Mouse (Mus musculus) ES-E14 (cell line): Measurements from ENCODE around the gene Rad51b. TPM values are rescaled to one million over a fixed set of nuclear protein-coding genes. Genes with fewer than 3 reads are reported as not detected.

Experiments used
- DNase-seq: peaks from one replicate; pipeline ENCODE4 v3.0.0-alpha.2; 2013; ENCODE audit warnings: low read depth, low spot score
- H3K27ac ChIP-seq: 2 replicates; pipeline ENCODE4 v1.5.1; 2012; ENCODE audit warnings: low read depth, mild to moderate bottlenecking, low read length, moderate library complexity, mixed read lengths; ENCODE audit not compliant: poor library complexity, insufficient read depth, severe bottlenecking
- H3K36me3 ChIP-seq: 2 replicates; pipeline ENCODE4 v1.6.1; 2012; ENCODE audit warnings: mild to moderate bottlenecking, low read length, moderate library complexity, mixed read lengths; ENCODE audit not compliant: control insufficient read depth, poor library complexity, insufficient read depth, severe bottlenecking
- H3K4me1 ChIP-seq, 2 experiments: fragments of 150-350 bp in 1 of 2; sonication (generic) in 1 of 2; 2 replicates each; pipeline ENCODE4 v1.6.1; 2012; ENCODE audit warnings: low read length in 2 of 2, mild to moderate bottlenecking in 1 of 2, mixed read lengths in 1 of 2; ENCODE audit not compliant: control insufficient read depth in 2 of 2, insufficient read depth in 2 of 2, poor library complexity in 1 of 2
- H3K4me3 ChIP-seq, 2 experiments: fragments of 150-350 bp in 1 of 2; sonication (generic) in 1 of 2; 2 replicates each; pipeline ENCODE4 v1.5.1; 2012; ENCODE audit warnings: low read length in 2 of 2, low read depth in 1 of 2, mild to moderate bottlenecking in 1 of 2, mixed read lengths in 1 of 2; ENCODE audit not compliant: insufficient read depth in 1 of 2, poor library complexity in 1 of 2, severe bottlenecking in 1 of 2
- H3K9ac ChIP-seq: 2 replicates; pipeline ENCODE4 v1.6.1; 2012; ENCODE audit warnings: low read depth, mild to moderate bottlenecking, low read length, mixed read lengths; ENCODE audit not compliant: poor library complexity, insufficient read depth, severe bottlenecking
- H3K9me3 ChIP-seq: fragments of 150-350 bp; sonication (generic); 2 replicates; pipeline ENCODE4 v1.6.1; 2012; ENCODE audit warnings: low read depth, mild to moderate bottlenecking, low read length; ENCODE audit not compliant: control insufficient read depth, insufficient read depth
- CHD2 ChIP-seq: IDR thresholded peaks from 2 replicates; pipeline ENCODE4 v1.6.1; 2014; ENCODE audit warnings: mild to moderate bottlenecking, low read depth, low read length, inconsistent platforms
- HCFC1 ChIP-seq: IDR thresholded peaks from 2 replicates; pipeline ENCODE4 v1.6.1; 2012; ENCODE audit warnings: low read length, inconsistent platforms, borderline replicate concordance; ENCODE audit not compliant: insufficient read depth
- MAFK ChIP-seq: IDR thresholded peaks from 2 replicates; pipeline ENCODE4 v1.6.1; 2014; ENCODE audit warnings: mild to moderate bottlenecking, low read depth, low read length, inconsistent platforms; ENCODE audit not compliant: insufficient read depth
- ZC3H11A ChIP-seq: IDR thresholded peaks from 2 replicates; pipeline ENCODE4 v1.6.1; 2012; ENCODE audit warnings: low read depth, mild to moderate bottlenecking, inconsistent platforms, low read length, borderline replicate concordance
- ZNF384 ChIP-seq: IDR thresholded peaks from 2 replicates; pipeline ENCODE4 v1.6.1; 2012; ENCODE audit warnings: low read depth, low read length, inconsistent platforms
- in situ Hi-C, 2 experiments: fragments of 600-800 bp; cut with MboI; formaldehyde crosslinking; loops; one replicate each; pipeline ENCODE4 v1.15.1; 2025; ENCODE audit warnings: low sequenced_read_pairs in 2 of 2, inconsistent platforms in 1 of 2; ENCODE audit not compliant: unreplicated experiment in 2 of 2
- total RNA-seq: library from RNA; depleted of rRNA; stranded (reverse); fragments of 300-350 nt; gene quantifications from 2 replicates; pipeline ENCODE4 v1.2.3, GENCODE M21; 2012

The Rad51b gene
- total RNA-seq, 1 experiment: 6.7 TPM

DNA sequence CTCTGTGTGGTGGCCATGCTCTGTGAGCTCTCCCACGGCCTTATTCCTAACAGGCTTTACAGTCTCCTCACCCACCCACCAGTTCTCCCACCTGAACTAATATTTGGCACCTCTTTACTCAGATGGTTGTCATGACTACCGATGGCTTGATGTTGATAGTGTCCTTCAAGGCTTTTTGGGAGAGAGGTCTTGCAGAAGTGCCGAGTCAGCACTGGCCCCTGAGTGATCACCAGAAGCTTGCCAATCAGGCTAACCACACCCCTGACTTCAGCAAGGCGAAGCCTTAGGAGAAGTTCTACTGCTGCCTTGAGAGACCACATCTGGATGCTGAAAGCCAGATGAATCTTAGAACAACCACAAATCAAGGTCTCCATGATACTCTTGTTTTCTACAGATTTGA, 209.3 kb downstream of the Rad51b start:
- in situ Hi-C loops: no loop called here
- Histone ChIP-seq H3K9ac (no peak overlapping the region), H3K9me3 (no peaks in the 10 kb centered on the region), H3K4me1 (no peaks in the 10 kb centered on the region), H3K36me3 (no peaks in the 10 kb centered on the region), H3K27ac (no peak overlapping the region), H3K4me3 (no peak overlapping the region)
- no peak for DNase-seq
- TF ChIP-seq HCFC1: no peak
- no peak for TF ChIP-seq ZNF384
- TF ChIP-seq CHD2: no peak
- no peak for TF ChIP-seq ZC3H11A
- peak; percentile 94 for TF ChIP-seq MAFK

DNA sequence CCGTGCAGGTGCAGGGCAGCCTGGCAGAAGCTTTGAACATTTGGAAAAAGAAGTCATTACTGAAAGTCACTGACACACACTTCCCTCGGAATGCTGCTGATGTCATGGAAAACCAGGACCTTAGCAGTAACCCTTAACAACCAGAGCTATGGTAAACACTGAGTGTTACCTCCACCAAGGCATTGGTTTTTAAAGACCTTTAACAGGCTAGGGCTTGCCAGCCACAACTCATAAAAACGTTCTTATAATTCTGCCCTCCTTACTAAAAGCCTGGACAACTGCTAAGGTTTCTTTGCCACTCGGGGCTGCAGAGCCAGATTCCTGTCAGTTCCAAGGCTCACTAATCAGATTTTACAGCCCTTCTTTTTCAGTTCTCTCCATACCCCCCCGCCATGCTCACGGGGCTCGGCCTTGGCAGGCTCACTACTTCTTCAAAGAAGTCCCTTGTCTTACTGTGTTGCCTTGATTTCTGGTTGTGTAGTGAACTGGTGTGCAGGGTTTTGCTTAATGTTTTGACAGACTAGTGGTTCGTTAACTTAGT, 210.1 kb downstream of the Rad51b start:
- Histone ChIP-seq H3K36me3 (no peaks in the 10 kb centered on the region), H3K27ac (no peak overlapping the region), H3K9ac (no peak overlapping the region), H3K9me3 (no peaks in the 10 kb centered on the region), H3K4me3 (no peak overlapping the region), H3K4me1 (no peaks in the 10 kb centered on the region)
- no peak for TF ChIP-seq CHD2
- TF ChIP-seq HCFC1: no peak
- no peak for TF ChIP-seq ZC3H11A
- TF ChIP-seq ZNF384: no peak
- no peak for TF ChIP-seq MAFK
- no peak for DNase-seq
- in situ Hi-C loops: no loop called here

DNA sequence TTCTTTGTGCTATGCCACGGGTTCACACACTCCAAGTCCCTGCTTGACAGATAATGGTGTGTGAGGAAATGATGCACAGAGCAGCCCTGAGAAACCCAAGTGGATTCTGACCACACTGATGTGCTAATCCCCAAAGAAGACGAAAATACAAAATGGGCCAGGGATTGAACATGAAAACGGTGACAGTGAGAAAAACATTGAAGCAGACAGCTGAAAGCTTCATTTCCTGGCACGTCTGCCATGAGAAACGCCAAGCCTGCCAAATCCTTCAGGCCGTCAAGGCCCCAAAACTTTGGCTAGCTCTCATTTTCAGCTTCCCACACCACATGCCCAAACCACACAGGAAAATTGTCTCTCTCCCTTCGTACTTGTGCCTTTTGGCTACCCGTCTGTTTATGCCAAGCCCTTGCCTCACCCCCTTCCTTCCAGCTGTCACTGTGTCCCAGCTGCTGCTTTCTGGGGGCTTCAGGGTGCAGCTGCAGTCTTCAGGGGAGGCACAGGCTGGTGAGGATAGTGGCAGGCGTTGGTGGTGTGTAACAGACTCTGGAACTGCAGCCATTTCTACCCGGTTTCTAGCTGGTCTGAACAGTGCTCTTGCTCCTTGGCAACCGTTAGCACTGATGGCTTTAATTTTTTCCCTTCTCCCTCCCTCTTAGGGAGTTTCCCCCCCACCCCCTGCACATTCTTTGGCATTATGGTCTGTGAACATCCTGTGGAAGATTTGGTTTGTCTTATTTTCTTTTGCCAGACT, 214.5 kb downstream of the Rad51b start:
- H3K27ac ChIP-seq: no peak overlapping the region
- no peak overlapping the region for H3K9ac ChIP-seq
- H3K36me3 ChIP-seq: no peaks in the 10 kb centered on the region
- TF ChIP-seq MAFK (no peak), HCFC1 (no peak), ZNF384 (no peak), ZC3H11A (no peak)
- no peaks in the 10 kb centered on the region for H3K4me1 ChIP-seq
- in situ Hi-C loops: no loop called here
- no peak for DNase-seq
- no peak overlapping the region for H3K4me3 ChIP-seq
- H3K9me3 ChIP-seq: no peaks in the 10 kb centered on the region

DNA sequence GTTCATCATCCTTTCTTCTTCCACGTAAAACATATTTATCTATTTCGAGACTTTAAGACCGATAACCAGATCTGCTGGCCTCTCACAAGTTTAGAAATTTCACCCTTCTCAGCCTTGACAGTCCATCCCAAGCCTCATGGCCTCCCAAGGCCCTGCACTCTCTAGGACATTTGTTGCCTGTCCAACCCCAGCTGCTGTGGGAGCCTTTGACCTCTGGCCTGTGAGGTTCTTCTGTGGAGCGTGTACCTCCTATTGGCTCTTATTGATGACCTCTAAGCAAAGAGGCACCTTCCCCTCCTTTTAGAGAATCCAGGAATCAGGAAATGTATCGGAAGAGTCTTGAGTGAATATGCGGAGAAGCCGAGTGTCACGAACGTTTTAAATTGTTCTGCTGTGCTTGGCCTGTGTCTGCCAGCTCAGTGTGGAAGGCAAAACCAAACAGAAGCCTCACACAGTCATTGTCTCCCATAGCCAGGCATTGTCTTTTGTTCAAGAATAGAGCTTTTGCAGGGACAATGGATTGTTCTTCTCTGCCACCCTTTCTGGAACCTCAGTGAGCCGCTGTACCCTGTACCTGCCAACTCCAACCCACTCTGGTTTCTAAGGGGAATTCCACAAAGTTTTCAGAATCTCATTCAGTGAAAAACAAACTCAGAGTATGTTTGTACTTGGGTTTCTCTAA, 215.3 kb downstream of the Rad51b start:
- Histone ChIP-seq H3K9ac (no peak overlapping the region), H3K4me3 (no peak overlapping the region), H3K36me3 (no peaks in the 10 kb centered on the region), H3K4me1 (no peaks in the 10 kb centered on the region), H3K9me3 (no peaks in the 10 kb centered on the region), H3K27ac (no peak overlapping the region)
- TF ChIP-seq HCFC1: no peak
- in situ Hi-C loops: no loop called here
- DNase-seq: no peak
